8 mouse cellular contexts compared by ENCODE assay signal in genomic region chr12:100778934-100779865, GRCm38 (mm10). TPM values are rescaled to one million over a fixed set of nuclear protein-coding genes. Genes with fewer than 3 reads are reported as not detected.
DNase-seq lines count a peak whose midpoint lies in the region; ATAC-seq and TF ChIP-seq lines count a peak whose summit lies in the region.

TSS of gene Dglucy (plus strand) at chr12:100779057.

- DNase-seq in MEL (ENCODE audit: low read depth, low spot score): peak; percentile 85
- peak; percentile 90 for DNase-seq in cerebellum, adult 11-12 months
- DNase-seq in frontal cortex, postnatal 10 days (ENCODE audit: low spot score in 2 of 2): peak; percentile 83 to 86
- DNase-seq in hindbrain, embryonic 10.5 days (ENCODE audit: low spot score): peak; percentile 24
- peak; percentile 78 for DNase-seq in layer of hippocampus, adult 9-10 months (ENCODE audit: low spot score)
- DNase-seq in ovary, postnatal 36 days (ENCODE audit: low spot score): peak; percentile 85
- peak; percentile 59 to 69 for DNase-seq in thymus, postnatal 36 days

- no peak for TF ChIP-seq CTCF in MEL (IDR thresholded peaks at IDR 0.05 in 2 of 3, conservative IDR thresholded peaks at IDR 0.05 in 1 of 3; ENCODE audit: control insufficient read depth in 1 of 3, insufficient read depth in 1 of 3, low read depth in 2 of 3, low read length in 3 of 3, poor library complexity in 1 of 3, severe bottlenecking in 1 of 3)

- no peaks in the 10 kb centered on the region for H3K79me2 ChIP-seq in MEL (ENCODE audit: control insufficient read depth, insufficient read depth, low read length, poor library complexity)

- H3K4me1 ChIP-seq in MEL (ENCODE audit: control insufficient read depth in 1 of 2, insufficient read depth in 2 of 2, low read length in 2 of 2): peaks cover 2 to 15% of the 10 kb centered on the region in 2 experiments; a peak in 2 of 4 replicates
- peaks cover 11% of the 10 kb centered on the region for H3K4me1 ChIP-seq in hindbrain, embryonic 10.5 days (replicated peaks)
- H3K4me1 ChIP-seq in lung, embryonic 16.5 days (replicated peaks; ENCODE audit: control insufficient read depth, insufficient read depth, low read length): peaks cover 12% of the 10 kb centered on the region

- peaks cover 0 to 6% of the 10 kb centered on the region in 2 experiments; a peak in 1 of 4 replicates for H3K36me3 ChIP-seq in MEL (ENCODE audit: control insufficient read depth in 1 of 2, insufficient read depth in 2 of 2, low read length in 2 of 2)
- no peaks in the 10 kb centered on the region for H3K36me3 ChIP-seq in hindbrain, embryonic 10.5 days
- no peaks in the 10 kb centered on the region for H3K36me3 ChIP-seq in lung, embryonic 16.5 days (ENCODE audit: control insufficient read depth, insufficient read depth, low read length)

- no peak within 1 kb of the TSS for H3K27ac ChIP-seq in MEL (ENCODE audit: control insufficient read depth, low read depth, low read length)
- peak within 1 kb of the TSS; percentile 66 for H3K27ac ChIP-seq in hindbrain, embryonic 10.5 days
- peak within 1 kb of the TSS; percentile 92 for H3K27ac ChIP-seq in lung, embryonic 16.5 days (ENCODE audit: low read length)

- no peak for TF ChIP-seq POLR2A in MEL (IDR thresholded peaks at IDR 0.05; ENCODE audit: control insufficient read depth in 1 of 2, insufficient read depth in 1 of 2, low read depth in 1 of 2, low read length in 2 of 2, poor library complexity in 1 of 2)

- no peak for TF ChIP-seq RAD21 in MEL (IDR thresholded peaks at IDR 0.05; ENCODE audit: low read depth, low read length)

- peak within 1 kb of the TSS; percentile 46 for H3K9ac ChIP-seq in MEL (ENCODE audit: control insufficient read depth, low read depth, low read length, poor library complexity, severe bottlenecking)
- peak within 1 kb of the TSS; percentile 74 for H3K9ac ChIP-seq in lung, embryonic 16.5 days (ENCODE audit: low read length)

- ATAC-seq in lung, embryonic 16.5 days (ENCODE audit: low read depth): peak; percentile 97

- H3K4me3 ChIP-seq in MEL (ENCODE audit: control insufficient read depth in 1 of 2, insufficient read depth in 1 of 2, low read depth in 2 of 2, low read length in 2 of 2): peak within 1 kb of the TSS; percentile 15 to 52
- no peak within 1 kb of the TSS for H3K4me3 ChIP-seq in hindbrain, embryonic 10.5 days
- H3K4me3 ChIP-seq in lung, embryonic 16.5 days (ENCODE audit: low read length): peak within 1 kb of the TSS; percentile 53

- 0 out of 4 replicates have a peak, but pooled peaks of 1 of the 2 experiments have one; percentile 4 for TF ChIP-seq EP300 in MEL (IDR thresholded peaks at IDR 0.05; ENCODE audit: low read depth in 1 of 2, low read length in 2 of 2)

- H3K9me3 ChIP-seq in MEL (replicated peaks; ENCODE audit: insufficient read depth, low read length): no peaks in the 10 kb centered on the region
- no peaks in the 10 kb centered on the region for H3K9me3 ChIP-seq in hindbrain, embryonic 10.5 days
- no peaks in the 10 kb centered on the region for H3K9me3 ChIP-seq in lung, embryonic 16.5 days (ENCODE audit: control insufficient read depth, low read length)

- 56% methylated on average over 12 of the region's 12 CpGs for WGBS in hindbrain, embryonic 10.5 days
- WGBS in lung, embryonic 16.5 days: 23% methylated on average over 12 of the region's 12 CpGs

- peak within 1 kb of the TSS; percentile 64 for H3K4me2 ChIP-seq in lung, embryonic 16.5 days (ENCODE audit: low read depth, low read length)

- no peaks in the 10 kb centered on the region for H3K27me3 ChIP-seq in MEL (ENCODE audit: control insufficient read depth in 1 of 2, insufficient read depth in 2 of 2, low read length in 2 of 2)
- H3K27me3 ChIP-seq in hindbrain, embryonic 10.5 days (ENCODE audit: insufficient read depth, poor library complexity, severe bottlenecking): no peaks in the 10 kb centered on the region
- H3K27me3 ChIP-seq in lung, embryonic 16.5 days (ENCODE audit: control insufficient read depth, insufficient read depth, low read depth, low read length): no peaks in the 10 kb centered on the region

TF ChIP-seq in MEL, 35 proteins besides CTCF, POLR2A, EP300 and RAD21:
- peak; percentile 11; the same call in 1 of the 2 replicates for TF ChIP-seq NELFE (IDR thresholded peaks at IDR 0.05; ENCODE audit: low read depth, low read length)
- TF ChIP-seq USF2 (IDR thresholded peaks at IDR 0.05; ENCODE audit: borderline replicate concordance in 1 of 2, insufficient read depth in 1 of 2, low read depth in 1 of 2, low read length in 2 of 2): no peak
- TF ChIP-seq HCFC1 (IDR thresholded peaks at IDR 0.05; ENCODE audit: low read depth, low read length): 0 out of 2 replicates have a peak, but pooled peaks have one; percentile 27
- no peak for TF ChIP-seq POLR2AphosphoS2 (IDR thresholded peaks at IDR 0.05; ENCODE audit: low read length)
- TF ChIP-seq SIN3A (IDR thresholded peaks at IDR 0.05; ENCODE audit: low read length): 0 out of 2 replicates have a peak, but pooled peaks have one; percentile 23
- TF ChIP-seq ZMIZ1 (IDR thresholded peaks at IDR 0.05; ENCODE audit: low read depth, low read length): no peak
- TF ChIP-seq USF1 (IDR thresholded peaks at IDR 0.05; ENCODE audit: low read depth, low read length): no peak
- 0 out of 2 replicates have a peak, but pooled peaks have one; percentile 13 for TF ChIP-seq MAX (IDR thresholded peaks at IDR 0.05; ENCODE audit: low read length)
- no peak for TF ChIP-seq CHD1 (IDR thresholded peaks at IDR 0.05; ENCODE audit: low read depth, low read length)
- TF ChIP-seq TAL1 (IDR thresholded peaks at IDR 0.05; ENCODE audit: low read length): no peak
- TF ChIP-seq RCOR1 (IDR thresholded peaks at IDR 0.05; ENCODE audit: low read depth, low read length): peak; percentile 38; the same call in 1 of the 2 replicates
- no peak for TF ChIP-seq MYC (IDR thresholded peaks at IDR 0.05; ENCODE audit: low read depth, low read length)

RNA-seq across cellular contexts. Expression of gene Dglucy, which starts in this region (rescaled TPM):
- not detected in 2 replicates for total RNA-seq in MEL (2012; rRNA removed)
- polyA plus RNA-seq in MEL (2012; ENCODE audit: insufficient read depth in 1 of 2, insufficient read length in 2 of 2, low read depth in 1 of 2, low replicate concordance in 2 of 2, missing spikeins in 1 of 2): under 1 TPM in 1 of 2 experiments, not detected in 1; 0.03 TPM
- 0.27 and 0.44 TPM in 2 replicates for polyA plus RNA-seq in hindbrain, embryonic 10.5 days (2016; fragmentation: Nextera tagmentation; extraction: Ambion mirVana)
- 5.7 TPM in 2 replicates for polyA plus RNA-seq in lung, embryonic 16.5 days (2015; fragmentation: Nextera tagmentation; extraction: Ambion mirVana)

Comparison
In these comparisons a context has a peak if more than half of its experiments do, and no peak if none do; other contexts are left out.
1. Peak in DNase-seq, H3K4me3 ChIP-seq and H3K9ac ChIP-seq in MEL; RNA of the gene not detected or under 1 TPM.
2. Peak in DNase-seq and H3K27ac ChIP-seq in hindbrain, embryonic 10.5 days; RNA of the gene not detected or under 1 TPM.
3. DNase-seq: peak in every context shown above with its lines; median percentile 90 in cerebellum, adult 11-12 months; 85 in MEL; 85 in ovary, postnatal 36 days; 84 in frontal cortex, postnatal 10 days; 78 in layer of hippocampus, adult 9-10 months; 64 in thymus, postnatal 36 days; 24 in hindbrain, embryonic 10.5 days.